Mouse (Mus musculus) G1E (cell line): ENCODE results near the gene Ppfia4. TPM values are rescaled to one million over a fixed set of nuclear protein-coding genes. Genes with fewer than 3 reads are reported as not detected.

Experiments used
- ATAC-seq: 2 replicates; pipeline ENCODE4 v1.8.0; 2016; ENCODE audit warnings: mild to moderate bottlenecking; ENCODE audit not compliant: insufficient number of reproducible peaks, poor library complexity, low FRiP score, severe bottlenecking; ENCODE audit errors: extremely low read depth
- DNase-seq: peaks from one replicate; pipeline ENCODE4 v3.0.0; 2012; ENCODE audit warnings: low spot score
- H3K27me3 ChIP-seq: 2 replicates; pipeline ENCODE4 v1.6.1; 2012; ENCODE audit warnings: mild to moderate bottlenecking, low read length, inconsistent platforms; ENCODE audit not compliant: insufficient read depth
- H3K36me3 ChIP-seq: replicated peaks from 2 replicates; pipeline ENCODE3; 2012; ENCODE audit warnings: mild to moderate bottlenecking, inconsistent platforms
- H3K4me1 ChIP-seq: 2 replicates; pipeline ENCODE4 v1.6.1; 2012; ENCODE audit warnings: low read depth, low read length, inconsistent platforms, mixed read lengths; ENCODE audit not compliant: insufficient read depth
- H3K4me3 ChIP-seq: 2 replicates; pipeline ENCODE4 v1.5.1; 2012; ENCODE audit warnings: low read depth, mild to moderate bottlenecking, inconsistent platforms, low read length, moderate library complexity, mixed read lengths
- H3K9me3 ChIP-seq: replicated peaks from 2 replicates; pipeline ENCODE4 v1.6.1; 2012; ENCODE audit warnings: inconsistent platforms
- CTCF ChIP-seq: IDR thresholded peaks from 2 replicates; pipeline ENCODE4 v1.5.1; 2012; ENCODE audit warnings: low read depth, low read length, inconsistent platforms, mixed read lengths
- GATA1 ChIP-seq: IDR thresholded peaks from 2 replicates; pipeline ENCODE4 v1.6.1; 2012; ENCODE audit warnings: borderline replicate concordance, low read length, inconsistent platforms, mixed read lengths
- GATA2 ChIP-seq: IDR thresholded peaks from 2 replicates; pipeline ENCODE4 v1.6.1; 2012; ENCODE audit warnings: low read depth, low read length, inconsistent platforms, borderline replicate concordance
- POLR2AphosphoS5 ChIP-seq: IDR thresholded peaks from 2 replicates; pipeline ENCODE4 v1.6.1; 2012; ENCODE audit warnings: low read depth, low read length, inconsistent platforms; ENCODE audit not compliant: insufficient replicate concordance
- TAL1 ChIP-seq: conservative IDR thresholded peaks from 2 replicates; pipeline ENCODE4 v1.6.1; 2012; ENCODE audit warnings: low read depth, low read length, inconsistent platforms, mixed read lengths
- polyA plus RNA-seq: library from polyadenylated mRNA; stranded (reverse); fragments of >175 nt; gene quantifications from 2 replicates; pipeline ENCODE4 v1.2.3, GENCODE M21; 2012
- total RNA-seq, 2 experiments: library from RNA; stranded (forward) in 1 of 2; stranded (reverse) in 1 of 2; fragments of 200-1000 nt in 1 of 2; fragments of >200 nt in 1 of 2; fragmentation: Nextera tagmentation in 1 of 2; gene quantifications; 2 replicates each; pipeline ENCODE4 v1.2.3; 2014 to 2017

Gene Ppfia4
- total and polyA plus RNA-seq, 3 experiments: 0.05 to 0.13 TPM; not detected in 1

GRCm38 (mm10) chr1:134341641-134342277 is 9.0 kb upstream of the Ppfia4 start:
- no peak overlapping the region for H3K4me3 ChIP-seq
- H3K9me3 ChIP-seq: peaks cover 5% of the 10 kb centered on the region; the same call in 1 of the 2 replicates
- DNase-seq (no peak), ATAC-seq (no peak)
- no peak for TF ChIP-seq TAL1
- TF ChIP-seq GATA2: no peak
- TF ChIP-seq GATA1: no peak
- no peak for TF ChIP-seq CTCF
- no peak for TF ChIP-seq POLR2AphosphoS5
- peaks cover 23% of the 10 kb centered on the region; the same call in 1 of the 2 replicates for H3K27me3 ChIP-seq
- peaks cover 11% of the 10 kb centered on the region for H3K4me1 ChIP-seq
- H3K36me3 ChIP-seq: peaks cover 27% of the 10 kb centered on the region

- H3K4me3 ChIP-seq: no peak overlapping the region
- H3K36me3 ChIP-seq: peaks cover 11% of the 10 kb centered on the region
- DNase-seq (no peak), ATAC-seq (no peak)
- H3K9me3 ChIP-seq: peaks cover 5% of the 10 kb centered on the region; the same call in 1 of the 2 replicates
- TF ChIP-seq CTCF (no peak), TAL1 (no peak), GATA1 (no peak), GATA2 (no peak), POLR2AphosphoS5 (no peak)
- H3K4me1 ChIP-seq: peaks cover 11% of the 10 kb centered on the region
- peaks cover 33% of the 10 kb centered on the region; the same call in 1 of the 2 replicates for H3K27me3 ChIP-seq
These were observed 7.3 kb upstream of the Ppfia4 start for GRCm38 (mm10) chr1:134339757-134340619.

- peaks cover 3% of the 10 kb centered on the region for H3K36me3 ChIP-seq
- peaks cover 6% of the 10 kb centered on the region for H3K4me1 ChIP-seq
- no peak for TF ChIP-seq TAL1
- no peak for TF ChIP-seq POLR2AphosphoS5
- TF ChIP-seq GATA2: no peak
- TF ChIP-seq CTCF: no peak
- no peak for TF ChIP-seq GATA1
- H3K9me3 ChIP-seq: no peaks in the 10 kb centered on the region
- ATAC-seq: no peak
- DNase-seq: no peak
- peaks cover 35% of the 10 kb centered on the region for H3K27me3 ChIP-seq
- no peak overlapping the region for H3K4me3 ChIP-seq
These were observed 6.4 kb upstream of the Ppfia4 start for GRCm38 (mm10) chr1:134339162-134339561.

- Histone ChIP-seq H3K4me1 (peaks cover 10% of the 10 kb centered on the region), H3K36me3 (no peaks in the 10 kb centered on the region), H3K9me3 (no peaks in the 10 kb centered on the region), H3K27me3 (peaks cover 39% of the 10 kb centered on the region), H3K4me3 (no peak overlapping the region)
- ATAC-seq (no peak), DNase-seq (no peak)
- TF ChIP-seq CTCF (no peak), GATA2 (no peak), POLR2AphosphoS5 (no peak), GATA1 (no peak), TAL1 (no peak)
These were observed 4.4 kb upstream of the Ppfia4 start for GRCm38 (mm10) chr1:134336958-134337710.

GRCm38 (mm10) chr1:134335924-134336810 is 3.4 kb upstream of the Ppfia4 start:
- Histone ChIP-seq H3K36me3 (no peaks in the 10 kb centered on the region), H3K4me1 (peaks cover 11% of the 10 kb centered on the region), H3K27me3 (peaks cover 36% of the 10 kb centered on the region), H3K4me3 (no peak overlapping the region), H3K9me3 (no peaks in the 10 kb centered on the region)
- TF ChIP-seq GATA2 (no peak), CTCF (no peak), POLR2AphosphoS5 (no peak), GATA1 (no peak), TAL1 (no peak)
- DNase-seq (no peak), ATAC-seq (no peak)
